In the genomic region with DNA sequence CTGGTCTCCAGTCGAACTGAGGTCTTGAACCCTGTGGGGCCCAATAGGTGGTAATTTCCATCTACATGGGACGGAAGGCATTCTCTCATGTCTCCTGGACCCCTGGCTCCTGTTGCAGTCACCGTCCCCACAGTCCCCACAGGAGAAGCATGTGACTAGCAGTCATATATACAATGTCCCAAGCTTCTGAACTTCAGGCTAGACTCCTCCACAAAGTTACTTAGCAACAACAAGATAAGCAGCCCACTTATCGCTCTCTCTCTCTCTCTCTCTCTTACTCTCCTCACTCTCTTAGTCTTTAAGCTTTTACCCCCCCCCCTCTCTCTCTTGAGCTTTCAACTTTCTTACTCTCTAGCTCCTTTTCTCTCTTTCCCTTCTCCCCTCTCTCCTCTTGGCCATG, we compare ENCODE assay signal across 22 mouse cellular contexts. TPM values are rescaled to one million over a fixed set of nuclear protein-coding genes. Genes with fewer than 3 reads are reported as not detected.
DNase-seq lines count a peak whose midpoint lies in the region; ATAC-seq and TF ChIP-seq lines count a peak whose summit lies in the region.
"Had no signal": no experiment of that assay in that cellular context is flagged by ENCODE, and none has a peak within 500 bp of the region (broad histone marks: within the 10 kb centered on the region; RNA-seq: fewer than 3 reads in every experiment).

No protein-coding gene starts in this region.

- TF ChIP-seq CTCF in liver, postnatal 0 days (IDR thresholded peaks at IDR 0.05; ENCODE audit: low read depth), result no peak

- peaks cover 15% of the 10 kb centered on the region for H3K4me1 ChIP-seq in heart, embryonic 10.5 days
- H3K4me1 ChIP-seq in lung, embryonic 15.5 days, result 0 out of 2 replicates have a peak, but pooled peaks cover 4% of the 10 kb centered on the region
- peaks cover 9% of the 10 kb centered on the region for H3K4me1 ChIP-seq in liver, postnatal 0 days (ENCODE audit: insufficient read depth)
- H3K4me1 ChIP-seq: embryonic facial prominence, embryonic 15.5 days; limb, embryonic 12.5 days; stomach, embryonic 15.5 days had no signal

- no peak for DNase-seq in heart, embryonic 10.5 days (ENCODE audit: low spot score)
- no peak for DNase-seq in heart, postnatal 25 days (ENCODE audit: low spot score)
- no peak for DNase-seq in lung, postnatal 25 days (ENCODE audit: low spot score)
- peak; percentile 8 for DNase-seq in liver, postnatal 0 days
- no peak for DNase-seq in adrenal gland, postnatal 25 days
- DNase-seq: adrenal gland, postnatal 36 days; cerebellum, adult 11-12 months; cerebellum, postnatal 14 days; embryo, embryonic 11 days; kidney, adult 2 months; lung, embryonic 14.5 days; right cerebral cortex, postnatal 25 days; thymus, postnatal 14 days had no signal

- no peak for TF ChIP-seq EP300 in liver, postnatal 0 days (IDR thresholded peaks at IDR 0.05; ENCODE audit: low read depth)

- peak; percentile 67; the same call in 1 of the 2 replicates for ATAC-seq in lung, embryonic 15.5 days (ENCODE audit: borderline replicate concordance, extremely low read depth, low FRiP score, low TSS enrichment)
- 0 out of 2 replicates have a peak, but pooled peaks have one; percentile 29 for ATAC-seq in common myeloid progenitor, adult 5-6 weeks (replicated peaks; ENCODE audit: low read depth, poor library complexity, severe bottlenecking)
- no peak for ATAC-seq in liver, postnatal 0 days
- ATAC-seq: CD4-positive, CD25-positive, alpha-beta regulatory T cell, adult 4 months had no signal

- no peaks in the 10 kb centered on the region for H3K27me3 ChIP-seq in heart, embryonic 10.5 days (ENCODE audit: insufficient read depth, poor library complexity, severe bottlenecking)
- no peaks in the 10 kb centered on the region for H3K27me3 ChIP-seq in lung, embryonic 15.5 days
- H3K27me3 ChIP-seq in liver, postnatal 0 days (ENCODE audit: insufficient read depth, low read length), result no peaks in the 10 kb centered on the region
- H3K27me3 ChIP-seq: embryonic facial prominence, embryonic 15.5 days; limb, embryonic 12.5 days; stomach, embryonic 15.5 days had no signal

- intact Hi-C loops in heart, postnatal 25 days (cut with DNase I), result no loop called here

- H3K4me3 ChIP-seq in heart, embryonic 10.5 days, result no peak overlapping the region
- no peak overlapping the region for H3K4me3 ChIP-seq in lung, embryonic 15.5 days
- no peak overlapping the region for H3K4me3 ChIP-seq in liver, postnatal 0 days (ENCODE audit: low read depth, low read length)
- H3K4me3 ChIP-seq: embryonic facial prominence, embryonic 15.5 days; limb, embryonic 12.5 days; megakaryocyte, embryonic 14.5 days; stomach, embryonic 15.5 days had no signal

- H3K9ac ChIP-seq in lung, embryonic 15.5 days, result no peak overlapping the region
- no peak overlapping the region for H3K9ac ChIP-seq in liver, postnatal 0 days (replicated peaks)
- H3K9ac ChIP-seq: embryonic facial prominence, embryonic 15.5 days; limb, embryonic 12.5 days; lung, embryonic 14.5 days; stomach, embryonic 15.5 days had no signal

- 42% methylated on average over 4 of the region's 4 CpGs for WGBS in heart, embryonic 10.5 days
- WGBS in lung, embryonic 15.5 days, result 57% methylated on average over 4 of the region's 4 CpGs
- 73% methylated on average over 4 of the region's 4 CpGs for WGBS in liver, postnatal 0 days (ENCODE audit: insufficient replicate concordance)

- H3K27ac ChIP-seq in heart, embryonic 10.5 days, result peak overlapping the region; percentile 73; the same call in 1 of the 2 replicates
- H3K27ac ChIP-seq in lung, embryonic 15.5 days, result no peak overlapping the region
- H3K27ac ChIP-seq in liver, postnatal 0 days (ENCODE audit: low read depth), result no peak overlapping the region
- H3K27ac ChIP-seq: embryonic facial prominence, embryonic 15.5 days; limb, embryonic 12.5 days; stomach, embryonic 15.5 days had no signal

- no peaks in the 10 kb centered on the region for H3K9me3 ChIP-seq in heart, embryonic 10.5 days
- H3K9me3 ChIP-seq in lung, embryonic 15.5 days, result no peaks in the 10 kb centered on the region
- no peaks in the 10 kb centered on the region for H3K9me3 ChIP-seq in liver, postnatal 0 days (ENCODE audit: low read length)
- H3K9me3 ChIP-seq: embryonic facial prominence, embryonic 15.5 days; limb, embryonic 12.5 days; megakaryocyte, embryonic 14.5 days; stomach, embryonic 15.5 days had no signal

- no peaks in the 10 kb centered on the region for H3K36me3 ChIP-seq in heart, embryonic 10.5 days
- H3K36me3 ChIP-seq in lung, embryonic 15.5 days, result no peaks in the 10 kb centered on the region
- no peaks in the 10 kb centered on the region for H3K36me3 ChIP-seq in liver, postnatal 0 days (replicated peaks; ENCODE audit: insufficient read depth, low read length)
- H3K36me3 ChIP-seq: embryonic facial prominence, embryonic 15.5 days; limb, embryonic 12.5 days; stomach, embryonic 15.5 days had no signal

- no peak overlapping the region for H3K4me2 ChIP-seq in lung, embryonic 15.5 days
- H3K4me2 ChIP-seq in liver, postnatal 0 days (ENCODE audit: low read depth, low read length), result no peak overlapping the region
- H3K4me2 ChIP-seq: embryonic facial prominence, embryonic 15.5 days; limb, embryonic 12.5 days; lung, embryonic 14.5 days; stomach, embryonic 15.5 days had no signal

RNA-seq across cellular contexts. Expression of gene Hfe, which starts 13.6 kb away (rescaled TPM):
- 5.2 and 8.3 TPM in 2 replicates for polyA plus RNA-seq in heart, embryonic 10.5 days (2016; fragmentation: Nextera tagmentation; extraction: Ambion mirVana)
- total RNA-seq in heart, postnatal 25 days (2021), result 10 to 100 TPM; 48.9 to 50.3 TPM
- 8.6 and 10.8 TPM in 2 replicates for polyA plus RNA-seq in lung, embryonic 15.5 days (2015; fragmentation: Nextera tagmentation; extraction: Ambion mirVana)
- 3.6 and 4.3 TPM in 2 replicates for total RNA-seq in common myeloid progenitor, adult 5-6 weeks (2017)
- polyA plus RNA-seq in liver, postnatal 0 days (2015; fragmentation: Nextera tagmentation; extraction: Ambion mirVana), result 24.0 and 25.1 TPM in 2 replicates
- 37.3 and 49.1 TPM in 2 replicates for total RNA-seq in adrenal gland, postnatal 25 days (2021)

RNA-seq across cellular contexts. Expression of gene Hist1h1c, which starts 14.4 kb away (rescaled TPM):
- polyA plus RNA-seq in heart, embryonic 10.5 days (2016; fragmentation: Nextera tagmentation; extraction: Ambion mirVana), result 17.2 TPM in 2 replicates
- 100 to 1,000 TPM; 134 to 160 TPM for total RNA-seq in heart, postnatal 25 days (2021)
- polyA plus RNA-seq in lung, embryonic 15.5 days (2015; fragmentation: Nextera tagmentation; extraction: Ambion mirVana), result 36.2 and 37.0 TPM in 2 replicates
- 753 and 796 TPM in 2 replicates for total RNA-seq in common myeloid progenitor, adult 5-6 weeks (2017)
- 69.6 and 74.1 TPM in 2 replicates for polyA plus RNA-seq in liver, postnatal 0 days (2015; fragmentation: Nextera tagmentation; extraction: Ambion mirVana)
- 248 and 316 TPM in 2 replicates for total RNA-seq in adrenal gland, postnatal 25 days (2021)

RNA-seq across cellular contexts. Expression of gene Hist1h3c, which starts 21.2 kb away (rescaled TPM):
- 4.2 and 4.4 TPM in 2 replicates for polyA plus RNA-seq in heart, embryonic 10.5 days (2016; fragmentation: Nextera tagmentation; extraction: Ambion mirVana)
- 1 to 10 TPM; 3.2 to 9.1 TPM for total RNA-seq in heart, postnatal 25 days (2021)
- polyA plus RNA-seq in lung, embryonic 15.5 days (2015; fragmentation: Nextera tagmentation; extraction: Ambion mirVana), result 12.0 and 13.7 TPM in 2 replicates
- total RNA-seq in common myeloid progenitor, adult 5-6 weeks (2017), result 801 and 823 TPM in 2 replicates
- polyA plus RNA-seq in liver, postnatal 0 days (2015; fragmentation: Nextera tagmentation; extraction: Ambion mirVana), result 2.8 and 3.5 TPM in 2 replicates
- total RNA-seq in adrenal gland, postnatal 25 days (2021), result 33.0 and 40.6 TPM in 2 replicates
- total RNA-seq: gastrocnemius, adult 18-20 months had no signal
- polyA plus RNA-seq: midbrain, postnatal 0 days had no signal

RNA-seq across cellular contexts. Expression of gene Hist1h2bb, which starts 22.3 kb away (rescaled TPM):
- 1.4 and 2.9 TPM in 2 replicates for polyA plus RNA-seq in heart, embryonic 10.5 days (2016; fragmentation: Nextera tagmentation; extraction: Ambion mirVana)
- 10 to 100 TPM in 1 of 2 experiments, 1 to 10 TPM in 1; 9.6 to 11.4 TPM for total RNA-seq in heart, postnatal 25 days (2021)
- 3.2 and 4.1 TPM in 2 replicates for polyA plus RNA-seq in lung, embryonic 15.5 days (2015; fragmentation: Nextera tagmentation; extraction: Ambion mirVana)
- total RNA-seq in common myeloid progenitor, adult 5-6 weeks (2017), result 2,989 and 3,536 TPM in 2 replicates
- polyA plus RNA-seq in liver, postnatal 0 days (2015; fragmentation: Nextera tagmentation; extraction: Ambion mirVana), result 1.6 and 2.7 TPM in 2 replicates
- 56.1 and 68.8 TPM in 2 replicates for total RNA-seq in adrenal gland, postnatal 25 days (2021)
- polyA plus RNA-seq: midbrain, postnatal 0 days had no signal

RNA-seq across cellular contexts. Expression of gene Hist1h4c, which starts 26.0 kb away (rescaled TPM):
- 3.2 and 3.3 TPM in 2 replicates for polyA plus RNA-seq in heart, embryonic 10.5 days (2016; fragmentation: Nextera tagmentation; extraction: Ambion mirVana)
- total RNA-seq in heart, postnatal 25 days (2021), result 10 to 100 TPM; 42.4 to 60.8 TPM
- polyA plus RNA-seq in lung, embryonic 15.5 days (2015; fragmentation: Nextera tagmentation; extraction: Ambion mirVana), result 8.2 and 9.4 TPM in 2 replicates
- total RNA-seq in common myeloid progenitor, adult 5-6 weeks (2017), result 434 and 555 TPM in 2 replicates
- polyA plus RNA-seq in liver, postnatal 0 days (2015; fragmentation: Nextera tagmentation; extraction: Ambion mirVana), result 6.2 and 6.5 TPM in 2 replicates
- 97.6 and 116 TPM in 2 replicates for total RNA-seq in adrenal gland, postnatal 25 days (2021)

Comparison
In these comparisons a context has a peak if more than half of its experiments do, and no peak if none do; other contexts are left out.
1. RNA of gene Hist1h3c, which starts 21.2 kb away (total RNA-seq): 801 to 823 TPM in common myeloid progenitor, adult 5-6 weeks; 33.0 to 40.6 TPM in adrenal gland, postnatal 25 days and 3.2 to 9.1 TPM in heart, postnatal 25 days; every median in the first group is over 10 times any median in the second.